Mouse (Mus musculus) Patski (cell line): ENCODE data around the gene S100a3. TPM values are rescaled to one million over a fixed set of nuclear protein-coding genes. Genes with fewer than 3 reads are reported as not detected.

Source experiments
- ATAC-seq: fragments of 100-300 bp; one replicate; pipeline ENCODE4 v1.8.0; 2021
- CTCF ChIA-PET: fragments of 350-600 bp; sonication (Branson Sonifier 250); formaldehyde crosslinking; loops from one replicate; lab custom pipeline; 2022; ENCODE audit warnings: inconsistent platforms; lab: Charles Lee
- POLR2A ChIA-PET: fragments of 350-600 bp; sonication (Branson Sonifier 250); formaldehyde crosslinking; loops from one replicate; lab custom pipeline; 2022; ENCODE audit warnings: antibody characterized with exemption, inconsistent platforms; lab: Charles Lee
- DNase-seq: peaks from one replicate; pipeline ENCODE4 v3.0.0-alpha.2; 2011; ENCODE audit warnings: low read depth, low spot score
- H3K27me3 ChIP-seq: fragments of 371-371 bp; one replicate; pipeline ENCODE4 v1.5.1; 2021
- CTCF ChIP-seq: fragments of 100-300 bp; IDR thresholded peaks from one replicate; pipeline ENCODE4 v1.5.1; 2021
- in situ Hi-C: fragments of 300-500 bp; cut with MboI; formaldehyde crosslinking; loops from 3 replicates; pipeline ENCODE4 v1.11.1; 2018; ENCODE audit warnings: low pct_unique_long_range_greater_than_20kb, mixed read lengths
- polyA plus RNA-seq: library from polyadenylated mRNA; unstranded; gene quantifications from one replicate; pipeline ENCODE4 v1.2.3, GENCODE M21; 2021

Gene S100a3
- polyA plus RNA-seq, 1 experiment from 2014 or later: 7.0 TPM

GRCm38 (mm10) chr3:90626266-90627021 lies 66.1 kb downstream of the S100a3 start:
- TF ChIP-seq CTCF: no peak

GRCm38 (mm10) chr3:90627366-90627765 lies 67.0 kb downstream of the S100a3 start:
- DNase-seq (no peak), ATAC-seq (no peak)
- H3K27me3 ChIP-seq: no peaks in the 10 kb centered on the region
- no peak for TF ChIP-seq CTCF
- ChIA-PET CTCF (interaction anchor here (1.2 to 9.6 kb wide), 9 partner anchors 9 to 137 kb away, joined by 3 to 76 read pairs (median 5); partner anchors contain the start of genes S100a14 and Snapin), POLR2A (interaction anchor here (0.6 to 1.3 kb wide), 4 partner anchors 12 to 152 kb away, joined by 3 to 5 read pairs (median 4); partner anchors contain the start of gene Ilf2)
- in situ Hi-C loops: no loop called here

More at GRCm38 (mm10) chr3:90626266-90627021, 66.1 kb downstream of the S100a3 start:
- DNase-seq (no peak), ATAC-seq (no peak)
- in situ Hi-C loops: no loop called here
- no peaks in the 10 kb centered on the region for H3K27me3 ChIP-seq
- CTCF ChIA-PET: interaction anchor here (1.2 kb wide), 1 partner anchor 14 kb away, joined by 3 read pairs; no protein-coding TSS in a partner anchor
- POLR2A ChIA-PET: no interaction called here

- no peaks in the 10 kb centered on the region for H3K27me3 ChIP-seq
- peak; percentile 62 for TF ChIP-seq CTCF
- POLR2A ChIA-PET: interaction anchor here (0.5 to 1.3 kb wide), 8 partner anchors 10 to 152 kb away, joined by 3 to 7 read pairs (median 4); partner anchors contain the start of gene Ilf2
- CTCF ChIA-PET: interaction anchor here (0.8 to 9.6 kb wide), 11 partner anchors 10 to 137 kb away, joined by 3 to 76 read pairs (median 5); partner anchors contain the start of genes S100a14 and Snapin
- in situ Hi-C loops: no loop called here
- peak; percentile 17 for ATAC-seq
- no peak for DNase-seq
These were observed 67.4 kb downstream of the S100a3 start for GRCm38 (mm10) chr3:90627807-90628206.

- POLR2A ChIA-PET: no interaction called here
- CTCF ChIA-PET: interaction anchor here (1.6 to 9.6 kb wide), 3 partner anchors 11 to 80 kb away, joined by 5 to 76 read pairs (median 7); no protein-coding TSS in a partner anchor
These were observed 68.9 kb downstream of the S100a3 start for GRCm38 (mm10) chr3:90629298-90629697.

GRCm38 (mm10) chr3:90631984-90632383 lies 71.6 kb downstream of the S100a3 start:
- DNase-seq (no peak), ATAC-seq (no peak)
- ChIA-PET CTCF (interaction anchor here (1.4 to 9.6 kb wide), 9 partner anchors 7 to 156 kb away, joined by 3 to 76 read pairs (median 7); partner anchors contain the start of genes Ilf2 and S100a7a), POLR2A (no interaction called here)
- no peak for TF ChIP-seq CTCF
- in situ Hi-C loops: no loop called here
- H3K27me3 ChIP-seq: no peaks in the 10 kb centered on the region

More at GRCm38 (mm10) chr3:90629298-90629697, 68.9 kb downstream of the S100a3 start:
- in situ Hi-C loops: no loop called here
- TF ChIP-seq CTCF: no peak
- H3K27me3 ChIP-seq: no peaks in the 10 kb centered on the region
- peak; percentile 82 for ATAC-seq
- peak; percentile 93 for DNase-seq

- no peaks in the 10 kb centered on the region for H3K27me3 ChIP-seq
- in situ Hi-C loops: no loop called here
- CTCF ChIA-PET: interaction anchor here (0.9 to 2.1 kb wide), 8 partner anchors 7 to 137 kb away, joined by 3 to 6 read pairs (median 4); partner anchors contain the start of gene S100a7a
- POLR2A ChIA-PET: no interaction called here
- TF ChIP-seq CTCF: no peak
- DNase-seq: no peak
- no peak for ATAC-seq
These were observed 78.3 kb downstream of the S100a3 start for GRCm38 (mm10) chr3:90638511-90639275.

- in situ Hi-C loops: no loop called here
These were observed 79.3 kb downstream of the S100a3 start for GRCm38 (mm10) chr3:90639511-90640154.

GRCm38 (mm10) chr3:90640981-90641380 lies 80.6 kb downstream of the S100a3 start:
- ChIA-PET CTCF (interaction anchor here (0.8 to 3.9 kb wide), 9 partner anchors 10 to 139 kb away, joined by 3 to 21 read pairs (median 6); partner anchors contain the start of gene S100a7a), POLR2A (no interaction called here)
- H3K27me3 ChIP-seq: no peaks in the 10 kb centered on the region
- in situ Hi-C loops: no loop called here
- ATAC-seq (no peak), DNase-seq (no peak)
- TF ChIP-seq CTCF: no peak

More at GRCm38 (mm10) chr3:90639511-90640154, 79.3 kb downstream of the S100a3 start:
- H3K27me3 ChIP-seq: no peaks in the 10 kb centered on the region
- CTCF ChIA-PET: interaction anchor here (0.9 to 3.6 kb wide), 10 partner anchors 8 to 137 kb away, joined by 3 to 21 read pairs (median 4); partner anchors contain the start of gene S100a7a
- DNase-seq: no peak
- TF ChIP-seq CTCF: peak; percentile 78
- no peak for ATAC-seq
- POLR2A ChIA-PET: interaction anchor here (0.6 kb wide), 1 partner anchor 164 kb away, joined by 5 read pairs; no protein-coding TSS in a partner anchor

GRCm38 (mm10) chr3:90644220-90644619 lies 83.8 kb downstream of the S100a3 start:
- in situ Hi-C loops: no loop called here
- ChIA-PET CTCF (interaction anchor here (0.7 to 1.0 kb wide), 4 partner anchors 9 to 48 kb away, joined by 3 to 8 read pairs (median 6); no protein-coding TSS in a partner anchor), POLR2A (interaction anchor here (0.8 kb wide), 1 partner anchor 151 kb away, joined by 3 read pairs; no protein-coding TSS in a partner anchor)
- ATAC-seq: no peak
- no peak for DNase-seq
- no peaks in the 10 kb centered on the region for H3K27me3 ChIP-seq
- peak; percentile 92 for TF ChIP-seq CTCF
